Mouse (Mus musculus): ENCODE measurements around the gene Meiob.

DNA sequence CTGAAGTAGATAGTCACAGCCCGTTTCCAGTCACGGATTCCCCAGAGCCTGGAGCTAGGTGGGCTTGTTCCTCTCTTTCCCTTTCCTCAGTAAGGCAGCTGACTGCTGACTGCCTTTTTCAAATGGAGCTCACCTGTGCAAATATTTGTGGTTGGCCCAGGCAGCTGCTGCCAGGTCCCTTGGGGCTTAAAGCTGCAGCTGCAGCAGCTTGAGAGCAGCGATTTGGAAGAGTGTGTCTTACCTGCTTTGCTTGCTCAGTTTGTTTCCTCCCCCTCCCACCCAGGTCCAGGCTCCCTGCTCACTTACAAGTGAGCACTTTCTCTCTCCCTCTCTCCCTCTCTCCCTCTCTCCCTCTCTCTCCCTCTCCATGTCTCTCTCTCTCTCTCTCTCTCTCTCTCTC, 34.9 kb upstream of the Meiob start:
- no peak for TF ChIP-seq ZNF384 (IDR thresholded peaks at IDR 0.05; ENCODE audit: low read depth, low read length)
- TF ChIP-seq MAFK (IDR thresholded peaks at IDR 0.05; ENCODE audit: insufficient read depth, low read depth, low read length): no peak
- no peak for TF ChIP-seq HCFC1 (IDR thresholded peaks at IDR 0.05; ENCODE audit: borderline replicate concordance, insufficient read depth, low read length)
- no peak for TF ChIP-seq ZC3H11A (IDR thresholded peaks at IDR 0.05; ENCODE audit: borderline replicate concordance, low read depth, low read length)
- TF ChIP-seq CHD2 (IDR thresholded peaks at IDR 0.05; ENCODE audit: low read depth, low read length): no peak
